Mouse (Mus musculus) neural tube, embryonic 12.5 days (tissue): ENCODE measurements around the gene Osm. TPM values are rescaled to one million over a fixed set of nuclear protein-coding genes. Genes with fewer than 3 reads are reported as not detected.

ENCODE experiments used
- ATAC-seq: fragments of 200-750 bp; cut with Nextera tagmentation; 2 replicates; pipeline ENCODE4 v1.8.0; 2017; ENCODE audit warnings: low read depth, mild to moderate bottlenecking, moderate TSS enrichment, moderate library complexity; ENCODE audit not compliant: low FRiP score
- H3K27ac ChIP-seq: fragments of 300-500 bp; sonication (generic); 2 replicates; pipeline ENCODE4 v1.5.1; 2016
- H3K27me3 ChIP-seq: fragments of 300-500 bp; sonication (generic); replicated peaks from 2 replicates; pipeline ENCODE4 v1.6.1; 2016; ENCODE audit warnings: mild to moderate bottlenecking
- H3K36me3 ChIP-seq: fragments of 300-500 bp; sonication (generic); 2 replicates; pipeline ENCODE4 v1.6.1; 2016; ENCODE audit warnings: mild to moderate bottlenecking
- H3K4me1 ChIP-seq: fragments of 300-500 bp; sonication (generic); 2 replicates; pipeline ENCODE4 v1.6.1; 2016
- H3K4me2 ChIP-seq: fragments of 300-500 bp; sonication (generic); replicated peaks from 2 replicates; pipeline ENCODE4 v1.6.1; 2016; ENCODE audit warnings: mild to moderate bottlenecking
- H3K4me3 ChIP-seq: fragments of 300-500 bp; sonication (generic); 2 replicates; pipeline ENCODE4 v1.5.1; 2016
- H3K9ac ChIP-seq: fragments of 300-500 bp; sonication (generic); 2 replicates; pipeline ENCODE4 v1.6.1; 2016; ENCODE audit warnings: mild to moderate bottlenecking
- H3K9me3 ChIP-seq: fragments of 300-500 bp; sonication (generic); 2 replicates; pipeline ENCODE4 v1.6.1; 2016; ENCODE audit warnings: mild to moderate bottlenecking
- WGBS: fragments of 180-500 bp; shearing (Covaris S2); methylation state at CpG from one replicate; pipeline ENCODE4 v1.1.7; 2016; 5-methylcytosine and 5-hydroxymethylcytosine counted together
- polyA plus RNA-seq: library from polyadenylated mRNA; unstranded; fragments of >200 nt; fragmentation: Nextera tagmentation; extraction: Ambion mirVana; gene quantifications from 2 replicates; pipeline ENCODE4 v1.2.1, GENCODE M21; 2016

The Osm gene
- polyA plus RNA-seq, 1 experiment from 2014 or later = not detected

GRCm38 (mm10) chr11:4202995-4203704 is 33.1 kb upstream of the Osm start:
- no peak overlapping the region for H3K27ac ChIP-seq
- no peak for ATAC-seq
- no peak overlapping the region for H3K4me2 ChIP-seq
- H3K9me3 ChIP-seq = no peaks in the 10 kb centered on the region
- H3K9ac ChIP-seq = no peak overlapping the region
- no peaks in the 10 kb centered on the region for H3K27me3 ChIP-seq
- no peaks in the 10 kb centered on the region for H3K4me1 ChIP-seq
- no peak overlapping the region for H3K4me3 ChIP-seq
- H3K36me3 ChIP-seq = peaks cover 18% of the 10 kb centered on the region
- 84% methylated on average over 12 of the region's 12 CpGs for WGBS

- Histone ChIP-seq H3K27ac (no peak overlapping the region), H3K4me2 (no peak overlapping the region), H3K4me3 (no peak overlapping the region)
These were observed 32.5 kb upstream of the Osm start for GRCm38 (mm10) chr11:4203705-4204074.

GRCm38 (mm10) chr11:4205097-4205655 is 31.0 kb upstream of the Osm start:
- H3K4me3 ChIP-seq = no peak overlapping the region
- H3K9me3 ChIP-seq = no peaks in the 10 kb centered on the region
- H3K9ac ChIP-seq = no peak overlapping the region
- no peaks in the 10 kb centered on the region for H3K27me3 ChIP-seq
- no peak overlapping the region for H3K4me2 ChIP-seq
- no peaks in the 10 kb centered on the region for H3K4me1 ChIP-seq
- ATAC-seq = no peak
- no peak overlapping the region for H3K27ac ChIP-seq
- WGBS = 93% methylated on average over 5 of the region's 5 CpGs
- H3K36me3 ChIP-seq = peaks cover 33% of the 10 kb centered on the region

More at GRCm38 (mm10) chr11:4203705-4204074, 32.5 kb upstream of the Osm start:
- Histone ChIP-seq H3K9me3 (no peaks in the 10 kb centered on the region), H3K4me1 (no peaks in the 10 kb centered on the region), H3K9ac (no peak overlapping the region), H3K27me3 (no peaks in the 10 kb centered on the region), H3K36me3 (peaks cover 21% of the 10 kb centered on the region)
- 45% methylated on average over 2 of the region's 2 CpGs for WGBS
- ATAC-seq = no peak

- Histone ChIP-seq H3K27ac (no peak overlapping the region), H3K4me1 (no peaks in the 10 kb centered on the region), H3K9ac (no peak overlapping the region), H3K9me3 (no peaks in the 10 kb centered on the region), H3K4me3 (no peak overlapping the region), H3K4me2 (no peak overlapping the region), H3K36me3 (peaks cover 41% of the 10 kb centered on the region), H3K27me3 (no peaks in the 10 kb centered on the region)
- 89% methylated on average over 7 of the region's 7 CpGs for WGBS
- ATAC-seq = no peak
These were observed 30.3 kb upstream of the Osm start for GRCm38 (mm10) chr11:4205951-4206350.

GRCm38 (mm10) chr11:4206563-4206962 is 29.7 kb upstream of the Osm start:
- Histone ChIP-seq H3K9me3 (no peaks in the 10 kb centered on the region), H3K36me3 (peaks cover 42% of the 10 kb centered on the region), H3K4me3 (no peak overlapping the region), H3K27me3 (no peaks in the 10 kb centered on the region), H3K27ac (no peak overlapping the region), H3K4me1 (no peaks in the 10 kb centered on the region), H3K4me2 (no peak overlapping the region), H3K9ac (no peak overlapping the region)
- no peak for ATAC-seq
- 87% methylated on average over 6 of the region's 6 CpGs for WGBS

GRCm38 (mm10) chr11:4207655-4208054 is 28.6 kb upstream of the Osm start:
- peaks cover 53% of the 10 kb centered on the region for H3K36me3 ChIP-seq
- no peak overlapping the region for H3K9ac ChIP-seq
- 94% methylated on average over 9 of the region's 9 CpGs for WGBS
- no peak for ATAC-seq
- no peaks in the 10 kb centered on the region for H3K27me3 ChIP-seq
- no peak overlapping the region for H3K27ac ChIP-seq
- no peaks in the 10 kb centered on the region for H3K4me1 ChIP-seq
- H3K4me2 ChIP-seq = no peak overlapping the region
- H3K4me3 ChIP-seq = no peak overlapping the region
- no peaks in the 10 kb centered on the region for H3K9me3 ChIP-seq

GRCm38 (mm10) chr11:4209556-4209955 is 26.7 kb upstream of the Osm start:
- Histone ChIP-seq H3K27me3 (no peaks in the 10 kb centered on the region), H3K4me1 (no peaks in the 10 kb centered on the region), H3K27ac (no peak overlapping the region), H3K4me2 (no peak overlapping the region), H3K9me3 (no peaks in the 10 kb centered on the region), H3K9ac (no peak overlapping the region), H3K4me3 (no peak overlapping the region), H3K36me3 (peaks cover 71% of the 10 kb centered on the region)
- no peak for ATAC-seq
- 81% methylated on average over 5 of the region's 5 CpGs for WGBS

GRCm38 (mm10) chr11:4210786-4211185 is 25.4 kb upstream of the Osm start:
- Histone ChIP-seq H3K4me1 (no peaks in the 10 kb centered on the region), H3K4me2 (no peak overlapping the region), H3K4me3 (no peak overlapping the region), H3K27ac (no peak overlapping the region), H3K9ac (no peak overlapping the region), H3K9me3 (no peaks in the 10 kb centered on the region), H3K36me3 (peaks cover 83% of the 10 kb centered on the region), H3K27me3 (no peaks in the 10 kb centered on the region)
- WGBS = 69% methylated on average over 1 of the region's 1 CpGs
- ATAC-seq = no peak

GRCm38 (mm10) chr11:4213107-4213506 is 23.1 kb upstream of the Osm start:
- Histone ChIP-seq H3K36me3 (peaks cover 67% of the 10 kb centered on the region), H3K4me3 (no peak overlapping the region), H3K9me3 (no peaks in the 10 kb centered on the region), H3K9ac (no peak overlapping the region), H3K4me1 (peaks cover 6% of the 10 kb centered on the region), H3K27ac (no peak overlapping the region), H3K27me3 (peaks cover 6% of the 10 kb centered on the region), H3K4me2 (no peak overlapping the region)
- WGBS = 93% methylated on average over 10 of the region's 10 CpGs
- no peak for ATAC-seq

- Histone ChIP-seq H3K9ac (no peak overlapping the region), H3K4me3 (no peak overlapping the region), H3K9me3 (no peaks in the 10 kb centered on the region), H3K36me3 (peaks cover 57% of the 10 kb centered on the region), H3K27me3 (peaks cover 20% of the 10 kb centered on the region), H3K4me2 (no peak overlapping the region), H3K4me1 (peaks cover 13% of the 10 kb centered on the region), H3K27ac (no peak overlapping the region)
- ATAC-seq = no peak
- WGBS = 94% methylated on average over 14 of the region's 14 CpGs
These were observed 21.6 kb upstream of the Osm start for GRCm38 (mm10) chr11:4214572-4214971.

GRCm38 (mm10) chr11:4215061-4215460 is 21.2 kb upstream of the Osm start:
- Histone ChIP-seq H3K27ac (no peak overlapping the region), H3K4me1 (peaks cover 13% of the 10 kb centered on the region), H3K27me3 (peaks cover 24% of the 10 kb centered on the region), H3K36me3 (peaks cover 52% of the 10 kb centered on the region), H3K4me2 (no peak overlapping the region), H3K9me3 (no peaks in the 10 kb centered on the region), H3K4me3 (no peak overlapping the region), H3K9ac (no peak overlapping the region)
- 90% methylated on average over 10 of the region's 10 CpGs for WGBS
- ATAC-seq = no peak

GRCm38 (mm10) chr11:4216248-4217000 is 19.8 kb upstream of the Osm start:
- Histone ChIP-seq H3K9ac (no peak overlapping the region), H3K9me3 (no peaks in the 10 kb centered on the region), H3K27me3 (peaks cover 26% of the 10 kb centered on the region), H3K36me3 (peaks cover 42% of the 10 kb centered on the region), H3K4me2 (no peak overlapping the region), H3K27ac (no peak overlapping the region), H3K4me1 (peaks cover 13% of the 10 kb centered on the region), H3K4me3 (no peak overlapping the region)
- ATAC-seq = no peak
- WGBS = 85% methylated on average over 9 of the region's 9 CpGs
